Comparison of ENCODE assay signal across 7 mouse cellular contexts in the genomic region with DNA sequence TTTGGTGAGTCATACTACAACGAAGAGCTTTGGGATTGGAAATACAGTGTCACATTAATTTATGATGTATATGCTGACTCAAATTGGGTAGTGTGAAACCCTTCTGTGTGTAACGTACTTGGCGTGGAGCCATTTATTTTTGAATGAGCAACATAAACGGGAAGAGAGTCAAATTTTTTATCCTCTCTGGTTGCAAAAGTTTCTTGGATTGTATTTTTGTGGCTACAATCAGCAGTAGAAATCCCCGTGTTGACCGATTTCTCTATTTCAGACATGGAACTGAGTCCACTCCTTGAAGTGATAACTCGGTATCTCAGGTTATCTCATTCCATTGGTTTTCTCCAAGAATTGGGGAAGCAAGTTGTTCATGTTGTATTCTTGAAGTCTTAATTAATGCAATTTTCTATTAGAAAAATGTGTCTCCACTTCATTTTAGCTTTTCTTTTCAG. TPM values are rescaled to one million over a fixed set of nuclear protein-coding genes. Genes with fewer than 3 reads are reported as not detected.
DNase-seq lines count a peak whose midpoint lies in the region; ATAC-seq and TF ChIP-seq lines count a peak whose summit lies in the region.

No protein-coding gene starts in this region.

- peak; percentile 76 for DNase-seq in 3T3-L1 (ENCODE audit: low read depth, low spot score)
- DNase-seq in 416B (ENCODE audit: low read depth) = peak; percentile 83
- DNase-seq in liver, embryonic 14.5 days (ENCODE audit: low read depth in 3 of 3, low spot score in 3 of 3) = no peak
- no peak for DNase-seq in right cerebral cortex, adult 18-20 months
- DNase-seq in thymus, postnatal 0 days (ENCODE audit: low spot score) = no peak

- H3K4me2 ChIP-seq in forebrain, embryonic 12.5 days = peak overlapping the region; percentile 83
- peak overlapping the region; percentile 93 for H3K4me2 ChIP-seq in liver, embryonic 14.5 days (ENCODE audit: low read depth)
- H3K4me2 ChIP-seq in stomach, embryonic 16.5 days (ENCODE audit: low read depth, low read length) = peak overlapping the region; percentile 85

- no peaks in the 10 kb centered on the region for H3K27me3 ChIP-seq in forebrain, embryonic 12.5 days
- H3K27me3 ChIP-seq in liver, embryonic 14.5 days (ENCODE audit: control insufficient read depth, insufficient read depth, low read length) = no peaks in the 10 kb centered on the region
- H3K27me3 ChIP-seq in stomach, embryonic 16.5 days (ENCODE audit: control insufficient read depth, insufficient read depth, low read length) = no peaks in the 10 kb centered on the region

- 6% methylated on average over 7 of the region's 7 CpGs for WGBS in forebrain, embryonic 12.5 days
- WGBS in liver, embryonic 14.5 days (ENCODE audit: insufficient replicate concordance) = 1% methylated on average over 7 of the region's 7 CpGs
- under 1% methylated on average over 7 of the region's 7 CpGs for WGBS in stomach, embryonic 16.5 days

- peak overlapping the region; percentile 96 for H3K9ac ChIP-seq in forebrain, embryonic 12.5 days
- H3K9ac ChIP-seq in liver, embryonic 14.5 days (replicated peaks) = peak overlapping the region; percentile 95
- peak overlapping the region; percentile 100 for H3K9ac ChIP-seq in stomach, embryonic 16.5 days (ENCODE audit: low read length)

- H3K27ac ChIP-seq in forebrain, embryonic 12.5 days = no peak overlapping the region
- peak overlapping the region; percentile 93 for H3K27ac ChIP-seq in liver, embryonic 14.5 days
- peak overlapping the region; percentile 100 for H3K27ac ChIP-seq in stomach, embryonic 16.5 days (ENCODE audit: low read length)

- H3K36me3 ChIP-seq in forebrain, embryonic 12.5 days (replicated peaks) = no peaks in the 10 kb centered on the region
- peaks cover 7% of the 10 kb centered on the region; the same call in 1 of the 2 replicates for H3K36me3 ChIP-seq in liver, embryonic 14.5 days (replicated peaks; ENCODE audit: control insufficient read depth, insufficient read depth, low read depth)
- H3K36me3 ChIP-seq in stomach, embryonic 16.5 days (ENCODE audit: control insufficient read depth, insufficient read depth, low read length) = no peaks in the 10 kb centered on the region

- peaks cover 31% of the 10 kb centered on the region for H3K4me1 ChIP-seq in forebrain, embryonic 12.5 days
- H3K4me1 ChIP-seq in liver, embryonic 14.5 days (replicated peaks; ENCODE audit: control insufficient read depth in 2 of 2, insufficient read depth in 2 of 2, low read length in 1 of 2) = peaks cover 39 to 45% of the 10 kb centered on the region in 2 experiments
- peaks cover 31% of the 10 kb centered on the region for H3K4me1 ChIP-seq in stomach, embryonic 16.5 days (ENCODE audit: control insufficient read depth, insufficient read depth, low read length)

- peak overlapping the region; percentile 91 for H3K4me3 ChIP-seq in forebrain, embryonic 12.5 days (replicated peaks)
- peak overlapping the region; percentile 77 to 92 for H3K4me3 ChIP-seq in liver, embryonic 14.5 days (ENCODE audit: insufficient read depth in 1 of 2, low read depth in 2 of 2, low read length in 2 of 2)
- peak overlapping the region; percentile 72 for H3K4me3 ChIP-seq in stomach, embryonic 16.5 days (replicated peaks; ENCODE audit: low read length)

- ATAC-seq in forebrain, embryonic 12.5 days (ENCODE audit: low FRiP score) = no peak
- ATAC-seq in liver, embryonic 14.5 days (ENCODE audit: insufficient read depth) = no peak
- ATAC-seq in stomach, embryonic 16.5 days (ENCODE audit: insufficient read depth, low FRiP score) = no peak

- no peak for TF ChIP-seq CTCF in liver, embryonic 14.5 days (IDR thresholded peaks at IDR 0.05; ENCODE audit: low read depth)

- H3K9me3 ChIP-seq in forebrain, embryonic 12.5 days = no peaks in the 10 kb centered on the region
- no peaks in the 10 kb centered on the region for H3K9me3 ChIP-seq in liver, embryonic 14.5 days (ENCODE audit: control insufficient read depth, low read length)
- H3K9me3 ChIP-seq in stomach, embryonic 16.5 days (replicated peaks; ENCODE audit: control insufficient read depth, low read length) = no peaks in the 10 kb centered on the region

- no peak for TF ChIP-seq EP300 in liver, embryonic 14.5 days (IDR thresholded peaks at IDR 0.05; ENCODE audit: low read depth)

RNA-seq across cellular contexts. Expression of gene Ppp2ca, which starts 1.3 kb away (rescaled TPM):
- polyA plus RNA-seq in forebrain, embryonic 12.5 days (2016; fragmentation: Nextera tagmentation; extraction: Ambion mirVana) = 121 and 125 TPM in 2 replicates
- 18.8 and 24.0 TPM in 2 replicates for polyA plus RNA-seq in liver, embryonic 14.5 days (2012; rRNA removed)
- 37.5 and 41.6 TPM in 2 replicates for polyA plus RNA-seq in liver, embryonic 14.5 days (2014; fragmentation: Nextera tagmentation; extraction: Ambion mirVana)
- 53.8 and 60.6 TPM in 2 replicates for polyA plus RNA-seq in stomach, embryonic 16.5 days (2015; fragmentation: Nextera tagmentation; extraction: Ambion mirVana)
- polyA plus RNA-seq in thymus, postnatal 0 days (2015; fragmentation: Nextera tagmentation; extraction: Ambion mirVana) = 77.4 and 84.3 TPM in 2 replicates

RNA-seq across cellular contexts. Expression of gene Olfr1373, which starts 45.5 kb away (rescaled TPM):
- not detected in 2 replicates for polyA plus RNA-seq in forebrain, embryonic 12.5 days (2016; fragmentation: Nextera tagmentation; extraction: Ambion mirVana)
- polyA plus RNA-seq in liver, embryonic 14.5 days (2012; rRNA removed) = not detected in 2 replicates
- not detected in 2 replicates for polyA plus RNA-seq in liver, embryonic 14.5 days (2014; fragmentation: Nextera tagmentation; extraction: Ambion mirVana)
- polyA plus RNA-seq in stomach, embryonic 16.5 days (2015; fragmentation: Nextera tagmentation; extraction: Ambion mirVana) = not detected in 2 replicates
- polyA plus RNA-seq in thymus, postnatal 0 days (2015; fragmentation: Nextera tagmentation; extraction: Ambion mirVana) = not detected in 2 replicates

Comparison
In these comparisons a context has a peak if more than half of its experiments do, and no peak if none do; other contexts are left out.
1. DNase-seq: peak in 3T3-L1 (single experiment) and 416B (single experiment); none in liver, embryonic 14.5 days (0 of 3), right cerebral cortex, adult 18-20 months (single experiment) and thymus, postnatal 0 days (single experiment).
2. Peak in every context shown above with its lines, with median percentiles within 50 percentile points of each other: H3K4me2 ChIP-seq, H3K4me3 ChIP-seq and H3K9ac ChIP-seq.